Mouse (Mus musculus) ES-Bruce4 (cell line): ENCODE data around the gene Tfec.

ENCODE experiments used
- CTCF ChIP-seq: IDR thresholded peaks from one replicate; pipeline ENCODE4 v1.8.1; 2011; ENCODE audit warnings: low read depth, low read length
- POLR2A ChIP-seq: IDR thresholded peaks from one replicate; pipeline ENCODE4 v1.8.1; 2011; ENCODE audit warnings: low read length; ENCODE audit not compliant: insufficient read depth

DNA sequence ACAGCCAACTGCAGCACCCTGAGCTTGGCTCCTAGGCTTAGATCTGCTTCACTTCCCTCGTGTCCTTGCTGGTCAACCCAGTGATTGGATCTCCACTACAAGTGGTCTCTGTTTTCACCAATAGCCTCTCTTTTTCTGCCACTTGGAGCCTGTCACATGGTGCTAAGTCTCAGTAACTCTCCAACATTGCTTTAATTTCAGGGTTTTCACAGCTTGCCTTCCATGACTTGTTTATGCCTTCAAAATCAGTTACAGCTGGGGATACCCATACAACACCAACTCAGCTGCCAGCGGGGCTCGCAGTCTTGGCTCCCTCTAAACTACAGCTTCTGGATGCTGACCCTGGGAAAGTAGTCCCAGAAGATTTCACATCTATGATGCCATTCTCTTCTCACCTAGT, 113.1 kb downstream of the Tfec start:
- TF ChIP-seq CTCF (no peak), POLR2A (no peak)
